Mouse (Mus musculus) frontal cortex, adult 2 months (tissue): ENCODE results near the gene Rasgef1b. TPM values are rescaled to one million over a fixed set of nuclear protein-coding genes. Genes with fewer than 3 reads are reported as not detected.
A peak's percentile ranks its signal among the peaks of the same experiment; 100 is the strongest.

ENCODE experiments used
- DNase-seq, 2 experiments: peaks; one replicate each; pipeline ENCODE4 v3.0.0; 2022; ENCODE audit warnings: low spot score in 1 of 2; ENCODE audit errors: extremely low spot score in 1 of 2
- polyA plus RNA-seq: library from polyadenylated mRNA; depleted of rRNA; stranded (reverse); fragments of >200 nt; gene quantifications from 2 replicates; pipeline ENCODE4 v1.2.3, GENCODE M21; 2012

The Rasgef1b gene
- polyA plus RNA-seq, 1 experiment = 45.0 TPM

DNA sequence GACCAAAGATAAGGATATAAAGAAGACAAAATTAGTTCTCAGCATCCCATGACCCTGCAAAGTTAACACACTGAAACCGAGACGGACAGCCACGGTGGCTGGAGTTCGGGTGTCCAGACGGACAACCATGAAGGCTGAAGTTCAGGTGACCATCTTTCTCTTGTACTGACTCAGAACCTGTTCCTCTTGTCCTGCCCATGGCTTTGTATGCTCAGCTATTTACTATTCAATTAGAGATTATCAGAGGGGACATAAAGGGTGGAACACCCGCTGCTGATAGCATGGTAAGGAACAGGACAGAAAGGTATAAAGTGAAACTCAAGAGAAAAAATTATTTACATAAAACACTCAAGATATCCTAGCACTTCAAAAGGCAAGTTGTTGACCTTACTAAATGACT is 390.0 kb downstream of the Rasgef1b start:
- DNase-seq = no peak

DNA sequence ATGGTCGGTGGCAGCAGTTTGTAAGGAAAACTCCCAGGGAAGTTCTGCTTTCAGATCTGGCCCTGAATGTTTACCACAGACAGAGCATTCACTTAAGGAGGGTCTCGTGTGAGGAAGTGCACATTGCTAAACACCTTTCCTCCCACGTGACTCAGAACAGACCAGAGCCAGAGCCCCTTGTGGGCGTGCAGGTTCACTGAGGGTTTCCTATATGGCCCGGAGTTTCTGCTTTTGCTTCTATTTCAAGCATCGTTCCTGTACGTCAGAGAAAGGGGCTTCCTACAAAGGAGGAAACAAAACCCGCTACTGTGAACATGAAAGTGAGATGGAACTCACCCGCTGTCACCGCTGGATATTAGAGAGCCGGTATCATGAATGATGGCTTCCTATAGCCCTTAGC is 392.4 kb downstream of the Rasgef1b start:
- DNase-seq = no peak

DNA sequence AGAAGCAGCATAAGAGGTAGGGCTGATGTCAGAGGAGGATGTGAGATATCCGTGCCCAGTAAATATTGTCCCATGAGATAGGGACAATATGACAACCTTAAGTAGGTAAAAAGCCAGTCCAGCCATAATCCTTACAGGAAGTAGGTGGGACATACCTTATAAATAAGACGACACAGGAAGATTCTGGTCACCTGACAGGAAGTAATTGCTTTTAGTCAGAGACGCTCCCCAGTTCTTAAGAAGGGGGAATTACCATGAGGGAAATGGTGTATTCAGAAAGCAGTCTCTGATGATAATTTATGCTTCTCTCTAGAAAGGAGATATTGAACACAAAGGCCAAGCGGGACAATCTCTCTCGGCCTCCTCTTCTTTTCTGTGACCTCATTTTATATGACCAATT is 394.8 kb downstream of the Rasgef1b start:
- DNase-seq = no peak

DNA sequence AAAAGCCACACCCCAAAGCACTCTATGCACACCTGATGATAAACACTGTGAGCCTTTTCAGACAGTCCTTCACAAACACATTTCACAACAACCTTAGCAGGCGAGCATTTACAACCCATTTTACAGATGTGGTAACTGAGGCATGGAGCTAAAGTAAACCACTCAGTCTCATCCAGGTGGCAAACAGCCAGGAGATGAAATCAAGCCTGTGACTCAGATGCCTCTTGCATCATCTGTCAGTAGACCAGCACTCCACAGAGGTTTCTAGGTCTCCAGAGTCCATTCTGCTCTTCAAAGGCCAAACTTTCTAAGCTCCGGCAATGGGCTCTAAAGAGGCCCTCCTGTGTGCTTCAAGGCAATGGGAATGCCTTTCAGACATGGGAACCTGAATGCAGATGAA is 396.8 kb downstream of the Rasgef1b start:
- DNase-seq = no peak

DNA sequence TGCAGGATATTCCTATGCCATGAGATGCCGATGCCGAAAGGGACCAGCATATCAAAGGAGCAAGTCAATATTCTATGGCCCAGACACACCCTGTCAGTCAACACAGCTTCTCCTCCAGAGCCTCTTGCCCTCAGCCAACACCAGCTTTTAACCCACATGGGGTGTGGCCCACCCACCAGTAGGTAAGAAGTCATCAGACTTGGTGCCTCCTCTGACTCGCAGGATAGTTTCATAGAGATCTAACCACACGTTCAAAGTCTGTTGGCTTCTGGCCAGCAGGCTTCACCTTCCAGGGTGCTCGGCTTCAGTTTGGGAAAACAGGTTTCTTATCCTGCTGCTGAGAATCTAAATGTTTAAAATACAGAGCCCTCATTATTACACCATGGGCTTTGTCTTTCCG is 399.8 kb downstream of the Rasgef1b start:
- DNase-seq = no peak

DNA sequence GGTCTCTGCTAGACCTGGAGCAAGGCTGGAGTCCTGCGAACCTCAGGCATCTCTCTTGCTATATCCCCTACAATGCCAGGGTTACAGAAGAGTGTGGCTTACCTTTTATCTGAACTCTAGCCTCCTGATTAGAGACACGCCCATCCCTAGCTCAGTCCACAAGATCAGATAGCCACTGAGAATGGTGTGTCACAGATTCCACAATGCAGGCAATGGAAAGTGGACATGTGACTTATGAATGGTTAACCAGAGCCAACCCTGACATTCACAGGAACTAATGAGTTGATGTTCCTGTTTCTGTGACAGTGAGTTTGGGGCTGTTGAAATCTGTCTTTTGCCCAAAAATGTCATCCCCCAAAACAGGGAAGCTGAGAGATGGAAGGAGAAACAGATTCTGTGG is 401.8 kb downstream of the Rasgef1b start:
- no peak for DNase-seq

DNA sequence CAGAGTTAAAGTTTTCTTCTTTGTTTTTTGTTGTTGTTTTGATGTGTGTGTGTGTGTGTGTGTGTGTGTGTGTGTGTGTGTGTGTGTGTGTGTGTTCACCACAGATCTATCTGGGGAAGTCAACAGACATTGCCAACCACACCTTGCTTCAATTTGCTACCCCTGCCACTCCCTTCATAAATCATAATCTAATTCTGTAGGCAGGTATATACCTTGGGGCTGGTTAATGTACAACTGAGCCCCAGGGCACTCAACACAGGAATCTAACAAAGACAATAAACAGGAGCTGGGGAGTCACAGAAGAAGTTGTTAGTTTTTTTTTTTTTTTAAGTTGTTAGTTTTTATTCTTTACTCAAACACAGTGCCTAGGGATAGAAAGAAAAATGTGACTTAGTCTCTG is 403.6 kb downstream of the Rasgef1b start:
- no peak for DNase-seq

DNA sequence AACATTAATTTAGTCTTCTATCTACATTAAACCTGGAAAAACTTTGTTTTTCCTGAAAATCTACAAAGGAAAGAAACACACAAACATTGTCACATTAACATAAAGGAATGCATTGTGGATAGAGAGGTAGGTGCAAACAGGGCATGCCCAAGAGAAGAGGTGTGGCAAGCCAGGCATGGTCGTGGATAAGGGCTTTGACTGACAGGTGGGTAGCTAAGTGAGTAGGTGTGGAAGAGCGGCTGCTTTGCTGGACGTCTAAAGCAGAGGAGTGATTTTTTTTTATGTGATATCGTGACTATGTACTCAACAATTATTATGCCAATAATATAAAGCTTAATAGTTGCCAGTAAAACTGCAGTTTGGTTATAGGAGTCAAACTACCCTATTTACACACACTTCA is 408.1 kb downstream of the Rasgef1b start:
- no peak for DNase-seq

DNA sequence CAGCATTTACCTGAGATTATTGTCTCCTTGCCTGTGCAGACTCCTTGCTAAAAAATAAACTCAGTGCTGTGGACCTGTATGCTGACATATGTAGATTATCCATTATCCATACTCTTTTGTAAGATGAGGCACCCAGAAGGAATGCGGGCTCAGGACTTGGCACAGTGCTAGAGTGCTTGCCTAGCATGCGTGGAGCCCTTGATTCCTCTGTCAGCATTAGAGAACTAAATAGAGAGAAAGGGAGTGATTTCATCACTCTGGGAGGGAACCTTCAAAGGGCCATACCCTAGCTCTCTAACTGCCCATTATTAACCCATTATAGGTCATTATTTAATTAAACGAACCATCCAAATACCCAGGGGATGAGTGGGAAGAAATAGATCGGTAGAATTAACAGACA is 430.9 kb downstream of the Rasgef1b start:
- no peak for DNase-seq

DNA sequence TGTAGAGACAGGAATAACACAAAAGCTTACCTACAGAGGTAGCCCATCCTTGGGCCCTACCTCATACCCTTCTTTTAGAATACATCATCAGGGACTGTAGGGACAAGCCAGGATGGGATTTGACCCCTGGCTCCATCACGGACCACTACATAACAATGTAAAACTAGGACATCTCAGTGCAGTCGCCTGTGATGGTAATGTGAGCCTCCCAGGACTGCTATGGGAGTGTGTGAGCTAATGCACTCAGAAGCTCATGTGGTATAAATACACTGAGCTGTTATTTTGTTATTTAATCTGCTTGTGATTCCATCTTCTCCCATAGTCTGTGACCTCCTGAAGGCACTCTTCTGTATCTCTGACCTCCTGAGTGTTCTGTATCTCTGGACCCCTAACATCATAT is 432.5 kb downstream of the Rasgef1b start:
- DNase-seq = no peak

DNA sequence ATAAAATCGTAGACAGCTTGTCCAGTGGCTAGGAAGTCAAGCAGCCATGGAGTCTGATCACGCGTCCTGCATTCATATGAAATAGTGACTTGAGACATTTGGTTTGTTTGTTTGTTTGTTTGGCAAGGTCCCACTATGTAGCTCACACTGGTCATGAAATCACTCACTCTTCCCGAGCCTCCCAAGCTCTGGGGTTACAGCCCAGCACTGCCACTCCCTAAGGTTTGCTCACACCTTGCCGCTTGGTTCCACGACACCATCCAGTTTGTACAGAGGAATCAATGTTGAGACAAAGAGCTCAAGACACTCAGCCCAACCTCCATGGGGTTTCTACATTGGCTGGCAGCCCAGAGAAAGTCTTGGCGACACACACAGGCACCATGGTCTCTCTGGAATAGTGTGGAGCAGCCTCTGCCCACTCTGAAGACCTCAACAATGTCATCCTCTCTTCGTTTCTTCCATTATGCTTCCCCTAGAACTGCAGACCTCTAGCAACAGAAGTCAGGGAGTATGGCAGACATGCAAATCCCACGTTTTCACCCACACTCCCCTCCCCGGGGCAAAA is 436.5 kb downstream of the Rasgef1b start:
- no peak for DNase-seq

DNA sequence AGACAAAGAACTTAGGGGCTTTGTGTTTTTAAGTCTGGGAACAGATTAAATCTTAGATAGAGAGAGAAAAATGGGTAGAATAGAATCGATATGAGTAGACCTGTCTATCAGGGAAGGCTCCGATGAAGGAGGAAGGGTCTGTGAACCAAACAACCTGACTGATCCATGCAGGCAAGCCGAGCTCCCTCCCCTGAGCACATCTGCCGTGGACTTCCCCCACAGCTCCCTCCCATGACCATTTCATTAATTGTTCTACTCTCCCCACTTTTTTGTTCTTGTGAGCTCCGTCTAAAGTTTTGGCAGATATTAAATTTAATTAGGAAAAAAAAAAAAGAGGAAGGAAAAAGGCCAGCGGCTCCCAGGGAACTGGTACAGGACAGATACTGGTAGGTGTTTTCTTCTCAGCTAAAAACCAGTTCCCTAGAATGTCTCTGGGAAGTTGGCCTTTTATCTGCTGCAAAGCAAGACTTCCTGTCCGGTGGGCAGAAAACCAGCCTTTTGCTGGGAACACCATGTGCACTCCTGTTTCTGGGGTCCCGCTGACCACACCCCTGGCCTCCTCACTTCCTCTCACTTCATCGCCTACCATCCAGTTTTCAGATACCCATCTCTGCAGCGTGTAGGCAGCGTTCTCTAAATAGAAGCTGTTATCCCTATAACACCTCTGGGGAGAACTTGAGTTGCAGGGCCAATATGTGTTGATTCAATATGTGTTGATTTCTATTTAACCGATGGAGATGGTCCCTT is 437.6 kb downstream of the Rasgef1b start:
- no peak for DNase-seq

DNA sequence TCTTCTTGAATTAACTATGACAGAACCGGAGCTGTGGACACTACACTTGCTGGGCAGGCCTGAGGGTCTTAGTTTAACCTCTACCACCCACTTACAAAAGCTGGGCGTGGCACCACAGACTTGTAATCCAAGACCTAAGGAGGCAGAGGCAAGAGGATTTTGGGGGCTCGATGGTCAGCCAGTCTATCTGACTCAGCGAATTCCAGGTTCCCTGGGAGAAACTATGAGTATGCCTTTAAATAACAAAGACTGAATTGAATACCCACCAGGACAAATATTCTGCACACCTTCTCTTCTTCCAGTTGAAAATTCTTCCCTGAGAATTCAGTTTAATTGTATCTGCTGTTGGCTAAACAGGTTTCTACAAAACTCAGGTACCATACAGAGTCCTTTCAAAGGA is 440.6 kb downstream of the Rasgef1b start:
- DNase-seq = no peak

DNA sequence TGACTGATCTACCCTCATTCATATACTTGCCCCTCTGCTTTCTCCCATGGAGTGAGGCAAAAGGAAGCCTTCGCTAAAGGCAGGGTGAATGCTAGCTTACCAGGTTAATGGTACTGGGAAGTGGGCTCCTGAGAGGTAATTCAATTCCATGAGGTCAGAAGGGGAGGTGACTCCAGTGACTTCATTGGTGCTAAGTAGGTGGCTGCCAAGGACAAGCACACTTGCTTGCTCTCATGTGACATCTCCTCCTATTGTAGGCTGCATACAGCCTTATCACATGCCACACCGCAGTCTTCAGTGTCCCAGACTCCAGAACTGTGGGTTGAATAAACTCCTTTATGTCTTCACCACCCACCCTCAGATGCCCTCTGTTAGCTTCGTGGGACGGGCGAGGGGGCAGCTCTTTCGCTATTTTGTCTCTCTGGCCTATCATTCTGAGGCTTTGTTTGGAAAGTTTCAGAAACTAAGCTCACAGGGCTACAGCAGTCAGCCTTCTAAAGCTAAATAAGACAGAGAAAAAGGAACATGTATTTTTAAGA is 441.1 kb downstream of the Rasgef1b start:
- peak; percentile 43 to 55 for DNase-seq

DNA sequence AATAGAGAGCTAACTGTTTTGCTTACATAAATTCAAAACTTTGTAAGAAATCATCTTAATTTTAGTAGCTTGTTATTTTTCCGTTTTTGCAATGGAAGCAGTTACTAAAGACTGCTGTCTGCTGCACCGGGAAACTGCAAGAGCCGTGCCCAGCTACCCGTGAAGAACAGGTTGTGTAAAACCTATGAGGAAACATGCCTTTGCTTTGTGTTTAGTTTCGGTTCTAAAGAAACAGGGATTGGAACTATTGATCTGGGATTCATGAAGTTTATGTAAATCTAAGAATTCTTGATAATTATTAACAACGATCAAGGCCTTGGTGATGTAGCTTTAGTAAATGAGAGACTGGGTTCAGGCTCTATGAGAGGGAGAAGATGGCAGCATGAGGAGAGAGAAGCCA is 442.3 kb downstream of the Rasgef1b start:
- no peak for DNase-seq

DNA sequence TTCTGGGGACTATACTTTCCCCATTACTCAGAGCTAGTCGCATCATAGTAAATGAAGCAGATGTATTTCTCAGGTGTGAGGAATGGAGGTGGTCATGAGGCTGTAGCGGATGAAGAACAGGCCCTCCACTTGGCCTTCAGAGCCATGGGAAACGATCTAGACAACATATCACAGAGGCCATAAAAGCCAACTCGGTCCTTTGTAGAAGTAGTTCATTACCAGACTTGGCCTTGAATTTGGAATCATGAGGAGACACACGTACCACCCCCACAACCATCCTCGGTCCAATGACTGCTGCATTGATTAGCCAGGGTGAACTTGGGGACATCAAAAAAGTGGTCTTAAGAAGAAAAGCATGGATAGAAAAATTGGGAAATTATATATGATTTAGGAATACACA is 442.8 kb downstream of the Rasgef1b start:
- no peak for DNase-seq

DNA sequence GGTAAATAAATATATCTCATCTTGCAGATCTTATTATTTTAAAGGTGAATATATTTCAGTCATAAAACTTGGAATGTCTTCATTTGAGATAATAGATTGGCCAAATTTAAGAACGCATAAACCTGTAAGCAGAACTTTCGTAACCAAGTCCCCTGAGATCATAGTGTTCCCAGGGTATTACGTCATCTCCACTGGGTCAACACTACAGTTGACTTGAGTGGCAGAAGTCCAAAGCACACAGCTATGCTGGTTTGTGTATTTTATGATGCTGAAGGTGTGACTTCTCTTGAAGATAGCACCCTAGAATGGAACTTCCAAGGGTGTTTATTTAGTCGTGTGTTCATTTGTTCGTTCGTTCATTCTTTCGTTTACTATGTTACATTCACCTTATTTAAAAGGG is 444.5 kb downstream of the Rasgef1b start:
- no peak for DNase-seq

DNA sequence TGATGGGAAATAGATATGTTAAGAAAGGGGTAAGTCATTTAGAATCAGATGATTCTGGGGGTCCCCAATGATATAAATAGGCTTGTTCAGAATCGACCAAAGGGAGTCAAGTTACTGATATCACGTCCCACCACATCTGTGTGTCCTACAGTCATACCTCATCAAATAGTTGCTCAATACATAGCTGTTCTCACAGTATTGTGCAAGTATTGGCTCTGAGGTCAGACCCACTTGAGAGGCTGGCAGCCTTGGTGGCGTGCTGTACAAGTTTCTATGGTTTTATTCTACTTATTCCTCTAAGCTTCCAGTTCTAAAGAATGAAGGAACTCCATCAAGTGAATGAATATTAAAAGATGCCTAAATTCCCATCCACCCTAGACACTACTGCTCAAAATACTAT is 445.2 kb downstream of the Rasgef1b start:
- DNase-seq = no peak

DNA sequence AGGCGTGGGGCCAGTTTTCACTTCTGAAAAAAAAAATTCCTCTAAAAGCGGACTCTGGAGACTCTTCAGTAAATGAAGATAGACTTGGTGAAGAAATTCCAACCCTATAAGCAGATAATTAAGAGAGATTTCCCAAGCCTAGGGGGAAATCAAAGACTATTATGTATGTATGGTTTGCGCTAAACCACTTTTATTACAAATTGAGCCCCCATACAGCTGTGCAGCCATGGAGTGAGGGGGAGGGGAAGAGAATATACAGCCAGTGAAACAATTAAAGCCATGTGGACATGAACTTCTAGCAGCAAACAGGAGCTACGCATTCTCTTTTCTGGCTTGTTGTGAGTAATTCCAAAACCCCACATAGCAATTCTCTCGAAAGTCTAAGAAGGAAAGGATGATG is 448.3 kb downstream of the Rasgef1b start:
- no peak for DNase-seq

DNA sequence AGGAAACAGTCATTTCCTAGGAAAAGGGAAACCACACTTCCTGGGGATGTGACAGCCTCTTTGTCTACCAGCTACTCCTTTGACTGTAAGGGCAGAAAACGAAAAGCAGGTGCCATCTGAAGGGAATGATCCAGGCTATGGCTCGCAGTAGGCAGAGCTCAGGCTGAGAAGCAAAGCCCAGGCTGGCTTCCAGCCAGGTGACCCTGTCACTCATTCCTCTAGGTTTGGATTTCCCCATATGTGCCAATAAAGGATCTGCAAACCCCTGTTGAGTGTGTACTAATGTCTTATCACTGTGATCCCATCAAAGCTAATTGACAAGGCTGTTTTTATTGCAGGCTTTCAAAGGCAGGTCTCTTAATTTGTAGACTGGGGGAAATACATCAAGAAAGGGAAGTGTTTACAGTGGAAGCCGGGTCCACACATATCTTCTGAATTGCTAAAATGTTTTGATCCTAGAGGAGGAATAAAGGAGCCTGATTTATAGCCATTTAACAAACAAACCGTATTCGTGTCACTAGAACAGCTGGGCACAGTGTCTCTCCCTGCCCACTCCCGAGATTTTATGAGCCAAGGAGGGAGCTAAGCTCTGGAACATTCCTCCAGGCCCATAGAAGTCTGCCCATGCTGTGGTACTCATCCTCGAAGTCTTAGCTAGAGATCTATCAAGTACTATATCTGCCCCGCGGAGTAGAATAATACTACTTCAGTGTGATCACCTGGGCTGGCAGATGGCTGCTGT is 449.7 kb downstream of the Rasgef1b start:
- DNase-seq = no peak

DNA sequence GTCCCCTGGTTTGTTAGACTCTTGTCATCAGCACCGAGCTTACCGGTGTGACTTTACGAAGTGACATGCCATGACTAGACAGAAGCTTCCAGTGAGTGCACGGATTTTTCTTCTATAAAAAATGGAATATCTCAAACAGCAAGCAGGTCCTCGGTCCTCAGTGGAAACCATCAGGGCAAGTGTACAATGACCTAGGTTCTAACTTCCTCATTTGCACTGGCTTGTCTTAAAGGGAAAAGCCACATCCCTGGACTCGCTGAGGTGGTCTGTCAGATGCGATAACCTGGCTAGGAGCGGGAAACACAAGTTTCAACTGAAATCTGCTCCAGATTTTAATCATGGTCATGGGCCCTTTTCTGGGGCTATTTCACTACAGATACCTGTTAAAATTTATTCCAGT is 450.5 kb downstream of the Rasgef1b start:
- DNase-seq = no peak

DNA sequence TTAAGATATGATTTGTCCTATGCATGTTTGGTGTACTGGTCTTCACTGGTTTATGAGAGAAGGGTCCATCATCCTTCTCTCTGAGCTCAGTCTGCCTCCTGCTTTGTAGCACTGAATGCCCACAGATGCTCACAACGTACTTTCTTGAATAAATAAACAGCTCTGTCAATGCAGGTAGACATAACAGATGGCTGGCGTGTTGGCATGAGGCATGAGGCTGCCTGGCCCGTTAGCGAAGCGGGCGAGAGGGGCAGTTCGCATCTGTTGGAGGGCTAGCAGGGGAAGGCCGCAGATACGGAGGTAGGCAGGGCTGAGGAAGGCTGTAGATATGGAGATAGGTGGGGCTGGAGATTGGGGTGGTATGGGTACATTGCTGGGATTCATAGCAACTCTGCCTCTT is 451.3 kb downstream of the Rasgef1b start:
- DNase-seq = no peak
